Mouse (Mus musculus): ENCODE measurements around the gene Cd40. TPM values are rescaled to one million over a fixed set of nuclear protein-coding genes. Genes with fewer than 3 reads are reported as not detected.

The Cd40 gene
- polyA plus RNA-seq, 1 experiment = not detected

GRCm38 (mm10) chr2:165050826-165051548, 4.4 kb upstream of the Cd40 start:
- no peak overlapping the region for H3K27ac ChIP-seq (ENCODE audit: insufficient read depth, low read depth, low read length)
- TF ChIP-seq CTCF (IDR thresholded peaks at IDR 0.05; ENCODE audit: insufficient read depth, low read depth, low read length) = no peak
- no peak for TF ChIP-seq POLR2A (IDR thresholded peaks at IDR 0.05; ENCODE audit: insufficient read depth, low read depth, low read length)
- peaks cover 10% of the 10 kb centered on the region for H3K4me1 ChIP-seq (ENCODE audit: control insufficient read depth, insufficient read depth, low read length)
- H3K4me3 ChIP-seq (ENCODE audit: insufficient read depth, low read depth, low read length) = no peak overlapping the region
- WGBS = 79% methylated on average over 18 of the region's 18 CpGs

GRCm38 (mm10) chr2:165051566-165051965, 3.9 kb upstream of the Cd40 start:
- WGBS = 54% methylated on average over 11 of the region's 11 CpGs
- Histone ChIP-seq H3K4me3 (ENCODE audit: insufficient read depth, low read depth, low read length) (no peak overlapping the region), H3K4me1 (ENCODE audit: control insufficient read depth, insufficient read depth, low read length) (peaks cover 10% of the 10 kb centered on the region), H3K27ac (ENCODE audit: insufficient read depth, low read depth, low read length) (no peak overlapping the region)
- TF ChIP-seq POLR2A (IDR thresholded peaks at IDR 0.05; ENCODE audit: insufficient read depth, low read depth, low read length) (no peak), CTCF (IDR thresholded peaks at IDR 0.05; ENCODE audit: insufficient read depth, low read depth, low read length) (no peak)

DNA sequence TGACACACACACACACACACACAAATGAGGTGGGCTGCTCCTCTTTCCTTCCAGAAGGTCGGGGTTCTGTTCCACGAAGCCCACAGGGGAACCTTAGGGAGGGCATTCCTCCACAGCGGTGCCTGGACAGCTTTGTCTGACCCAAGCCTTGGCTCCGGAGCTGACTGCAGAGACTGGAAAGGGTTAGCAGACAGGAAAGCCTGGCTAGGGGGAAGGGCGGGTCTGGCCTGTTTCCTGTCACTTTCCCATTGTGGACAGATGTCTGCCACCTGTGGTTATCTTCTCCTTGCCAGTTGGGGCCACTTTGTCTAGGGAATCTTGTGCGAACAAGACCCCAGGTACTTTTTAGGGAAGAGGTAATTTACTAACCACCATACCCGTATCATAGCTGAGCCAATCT, 478 bp downstream of the Cd40 start:
- WGBS = 32% methylated on average over 7 of the region's 7 CpGs
- TF ChIP-seq CTCF (IDR thresholded peaks at IDR 0.05; ENCODE audit: insufficient read depth, low read depth, low read length) = no peak
- no peak for TF ChIP-seq POLR2A (IDR thresholded peaks at IDR 0.05; ENCODE audit: insufficient read depth, low read depth, low read length)
- H3K4me3 ChIP-seq (ENCODE audit: insufficient read depth, low read depth, low read length) = no peak overlapping the region
- H3K4me1 ChIP-seq (ENCODE audit: control insufficient read depth, insufficient read depth, low read length) = peaks cover 10% of the 10 kb centered on the region
- H3K27ac ChIP-seq (ENCODE audit: insufficient read depth, low read depth, low read length) = no peak overlapping the region

GRCm38 (mm10) chr2:165056377-165057085, 1.1 kb downstream of the Cd40 start:
- Histone ChIP-seq H3K4me3 (ENCODE audit: insufficient read depth, low read depth, low read length) (no peak overlapping the region), H3K4me1 (ENCODE audit: control insufficient read depth, insufficient read depth, low read length) (peaks cover 10% of the 10 kb centered on the region), H3K27ac (ENCODE audit: insufficient read depth, low read depth, low read length) (no peak overlapping the region)
- TF ChIP-seq CTCF (IDR thresholded peaks at IDR 0.05; ENCODE audit: insufficient read depth, low read depth, low read length) (no peak), POLR2A (IDR thresholded peaks at IDR 0.05; ENCODE audit: insufficient read depth, low read depth, low read length) (no peak)
- 80% methylated on average over 14 of the region's 14 CpGs for WGBS

GRCm38 (mm10) chr2:165059961-165060360, 4.5 kb downstream of the Cd40 start:
- no peak overlapping the region for H3K4me3 ChIP-seq (ENCODE audit: insufficient read depth, low read depth, low read length)
- TF ChIP-seq CTCF (IDR thresholded peaks at IDR 0.05; ENCODE audit: insufficient read depth, low read depth, low read length) = no peak
- no peak for TF ChIP-seq POLR2A (IDR thresholded peaks at IDR 0.05; ENCODE audit: insufficient read depth, low read depth, low read length)
- H3K4me1 ChIP-seq (ENCODE audit: control insufficient read depth, insufficient read depth, low read length) = peaks cover 9% of the 10 kb centered on the region
- WGBS = 93% methylated on average over 4 of the region's 4 CpGs
- no peak overlapping the region for H3K27ac ChIP-seq (ENCODE audit: insufficient read depth, low read depth, low read length)

GRCm38 (mm10) chr2:165061638-165062433, 6.4 kb downstream of the Cd40 start:
- Histone ChIP-seq H3K4me1 (ENCODE audit: control insufficient read depth, insufficient read depth, low read length) (peaks cover 4% of the 10 kb centered on the region; the same call in 1 of the 2 replicates), H3K4me3 (ENCODE audit: insufficient read depth, low read depth, low read length) (no peak overlapping the region), H3K27ac (ENCODE audit: insufficient read depth, low read depth, low read length) (no peak overlapping the region)
- WGBS = 85% methylated on average over 16 of the region's 16 CpGs
- TF ChIP-seq POLR2A (IDR thresholded peaks at IDR 0.05; ENCODE audit: insufficient read depth, low read depth, low read length) = no peak
- TF ChIP-seq CTCF (IDR thresholded peaks at IDR 0.05; ENCODE audit: insufficient read depth, low read depth, low read length) = no peak

DNA sequence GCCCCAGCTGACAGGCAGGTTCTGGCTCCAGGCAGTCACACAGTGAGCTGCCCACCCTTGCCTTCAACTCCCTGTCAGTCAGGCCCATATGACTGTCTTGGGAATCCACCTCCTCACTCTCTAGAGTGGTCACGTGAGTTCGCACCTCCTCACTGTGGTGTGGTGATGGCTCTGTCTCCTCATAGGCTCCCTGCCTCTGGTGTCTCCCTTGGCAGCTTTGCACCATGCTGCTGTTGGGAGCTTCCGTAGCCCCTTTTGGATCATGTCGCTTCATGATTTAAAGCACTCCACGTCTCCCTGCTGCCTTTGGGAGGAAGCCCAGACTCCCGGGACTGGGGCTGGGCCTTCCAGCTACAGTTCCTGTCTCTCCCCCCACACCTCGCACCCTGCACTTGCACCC, 9.1 kb downstream of the Cd40 start:
- WGBS = 46% methylated on average over 7 of the region's 7 CpGs
- Histone ChIP-seq H3K4me3 (ENCODE audit: insufficient read depth, low read depth, low read length) (no peak overlapping the region), H3K27ac (ENCODE audit: insufficient read depth, low read depth, low read length) (no peak overlapping the region), H3K4me1 (ENCODE audit: control insufficient read depth, insufficient read depth, low read length) (peaks cover 4% of the 10 kb centered on the region; the same call in 1 of the 2 replicates)
- TF ChIP-seq POLR2A (IDR thresholded peaks at IDR 0.05; ENCODE audit: insufficient read depth, low read depth, low read length) = no peak
- TF ChIP-seq CTCF (IDR thresholded peaks at IDR 0.05; ENCODE audit: insufficient read depth, low read depth, low read length) = no peak

DNA sequence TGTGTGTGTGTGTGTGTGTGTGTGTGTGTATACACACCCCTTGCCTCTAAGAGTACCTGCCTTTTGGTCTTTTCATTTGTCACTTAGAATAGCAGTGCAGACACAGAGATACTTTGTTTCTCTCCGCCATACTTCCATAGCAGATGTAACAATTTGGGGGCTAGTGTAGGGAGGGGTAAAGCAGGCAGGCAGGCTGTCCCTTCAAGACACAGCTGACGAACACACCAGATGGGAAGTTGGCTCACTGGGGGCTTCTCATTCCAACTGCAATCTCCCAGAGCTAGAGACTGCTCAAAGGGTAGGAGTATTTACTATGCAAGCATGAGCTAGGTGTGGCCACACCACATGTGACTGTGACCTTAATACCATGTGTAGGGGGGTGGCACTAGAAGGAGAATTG, 13.4 kb downstream of the Cd40 start:
- Histone ChIP-seq H3K4me3 (ENCODE audit: insufficient read depth, low read depth, low read length) (no peak overlapping the region), H3K4me1 (ENCODE audit: control insufficient read depth, insufficient read depth, low read length) (peaks cover 20% of the 10 kb centered on the region), H3K27ac (ENCODE audit: insufficient read depth, low read depth, low read length) (no peak overlapping the region)
- TF ChIP-seq CTCF (IDR thresholded peaks at IDR 0.05; ENCODE audit: insufficient read depth, low read depth, low read length) (no peak), POLR2A (IDR thresholded peaks at IDR 0.05; ENCODE audit: insufficient read depth, low read depth, low read length) (no peak)
- WGBS = 77% methylated on average over 2 of the region's 2 CpGs
